Mouse (Mus musculus) midbrain, embryonic 14.5 days (tissue): Measurements from ENCODE around the gene Rnase4. TPM values are rescaled to one million over a fixed set of nuclear protein-coding genes. Genes with fewer than 3 reads are reported as not detected.

Experiments
- ATAC-seq: fragments of 200-750 bp; cut with Nextera tagmentation; 2 replicates; pipeline ENCODE4 v1.8.0; 2017; ENCODE audit warnings: moderate number of reproducible peaks, moderate library complexity; ENCODE audit not compliant: low FRiP score, low TSS enrichment
- DNase-seq: peaks from one replicate; pipeline ENCODE4 v3.0.0-alpha.2; 2015
- H3K27ac ChIP-seq: fragments of 300-500 bp; sonication (generic); replicated peaks from 2 replicates; pipeline ENCODE4 v1.5.1; 2014; ENCODE audit warnings: mild to moderate bottlenecking, low read depth, low read length, moderate library complexity
- H3K27me3 ChIP-seq: fragments of 300-500 bp; sonication (generic); 2 replicates; pipeline ENCODE4 v1.6.1; 2014; ENCODE audit warnings: low read length, control low read depth, mixed read lengths; ENCODE audit not compliant: control insufficient read depth, insufficient read depth
- H3K36me3 ChIP-seq: fragments of 300-500 bp; sonication (generic); 2 replicates; pipeline ENCODE4 v1.6.1; 2014; ENCODE audit warnings: low read length, control low read depth; ENCODE audit not compliant: control insufficient read depth, insufficient read depth
- H3K4me1 ChIP-seq: fragments of 300-500 bp; sonication (generic); 2 replicates; pipeline ENCODE4 v1.6.1; 2014; ENCODE audit warnings: mild to moderate bottlenecking, antibody characterized with exemption, low read length, control low read depth; ENCODE audit not compliant: control insufficient read depth, insufficient read depth
- H3K4me2 ChIP-seq: fragments of 300-500 bp; sonication (generic); 2 replicates; pipeline ENCODE4 v1.6.1; 2014; ENCODE audit warnings: mild to moderate bottlenecking, low read length, moderate library complexity
- H3K4me3 ChIP-seq: fragments of 300-500 bp; sonication (generic); replicated peaks from 2 replicates; pipeline ENCODE4 v1.5.1; 2014; ENCODE audit warnings: low read depth, low read length
- H3K9ac ChIP-seq: fragments of 300-500 bp; sonication (generic); replicated peaks from 2 replicates; pipeline ENCODE4 v1.6.1; 2014; ENCODE audit warnings: mild to moderate bottlenecking, low read length, moderate library complexity
- H3K9me3 ChIP-seq: fragments of 300-500 bp; sonication (generic); 2 replicates; pipeline ENCODE4 v1.6.1; 2016; ENCODE audit warnings: low read length, control low read depth, mixed read lengths; ENCODE audit not compliant: control insufficient read depth
- WGBS: fragments of 180-500 bp; shearing (Covaris S2); extraction: QIAGEN DNeasy Blood & Tissue Kit; methylation state at CpG from one replicate; pipeline ENCODE4 v1.1.7; 2014; 5-methylcytosine and 5-hydroxymethylcytosine counted together
- polyA plus RNA-seq: library from polyadenylated mRNA; unstranded; fragments of >200 nt; fragmentation: Nextera tagmentation; extraction: Ambion mirVana; gene quantifications from 2 replicates; pipeline ENCODE4 v1.2.1, GENCODE M21; 2014

The Rnase4 gene
- polyA plus RNA-seq, 1 experiment from 2014 or later, result 12.7 TPM

- Histone ChIP-seq H3K4me1 (no peaks in the 10 kb centered on the region), H3K27ac (no peak overlapping the region)
- no peak for ATAC-seq
These were observed 39.6 kb downstream of the Rnase4 start for GRCm38 (mm10) chr14:51130315-51130940.

GRCm38 (mm10) chr14:51131086-51131815 is 40.4 kb downstream of the Rnase4 start:
- ATAC-seq (no peak), DNase-seq (no peak)
- no peaks in the 10 kb centered on the region for H3K27me3 ChIP-seq
- WGBS, result 83% methylated on average over 7 of the region's 7 CpGs
- H3K36me3 ChIP-seq, result no peaks in the 10 kb centered on the region
- no peaks in the 10 kb centered on the region for H3K9me3 ChIP-seq
- no peak overlapping the region for H3K4me2 ChIP-seq
- H3K27ac ChIP-seq, result no peak overlapping the region
- H3K9ac ChIP-seq, result no peak overlapping the region
- no peak overlapping the region for H3K4me3 ChIP-seq
- H3K4me1 ChIP-seq, result no peaks in the 10 kb centered on the region

More at GRCm38 (mm10) chr14:51130315-51130940, 39.6 kb downstream of the Rnase4 start:
- H3K9ac ChIP-seq, result no peak overlapping the region
- H3K9me3 ChIP-seq, result no peaks in the 10 kb centered on the region
- DNase-seq, result no peak
- no peak overlapping the region for H3K4me3 ChIP-seq
- 93% methylated on average over 9 of the region's 9 CpGs for WGBS
- no peaks in the 10 kb centered on the region for H3K27me3 ChIP-seq
- no peak overlapping the region for H3K4me2 ChIP-seq
- no peaks in the 10 kb centered on the region for H3K36me3 ChIP-seq

- no peaks in the 10 kb centered on the region for H3K27me3 ChIP-seq
- no peaks in the 10 kb centered on the region for H3K9me3 ChIP-seq
- H3K4me2 ChIP-seq, result no peak overlapping the region
- no peak overlapping the region for H3K27ac ChIP-seq
- H3K9ac ChIP-seq, result no peak overlapping the region
- no peaks in the 10 kb centered on the region for H3K4me1 ChIP-seq
- H3K4me3 ChIP-seq, result no peak overlapping the region
- ATAC-seq, result no peak
- H3K36me3 ChIP-seq, result no peaks in the 10 kb centered on the region
- DNase-seq, result no peak
- 89% methylated on average over 4 of the region's 4 CpGs for WGBS
These were observed 41.5 kb downstream of the Rnase4 start for GRCm38 (mm10) chr14:51132372-51132771.

- WGBS, result 89% methylated on average over 2 of the region's 2 CpGs
- peak; percentile 7 for DNase-seq
These were observed 49.5 kb downstream of the Rnase4 start for GRCm38 (mm10) chr14:51140342-51140741.

GRCm38 (mm10) chr14:51142119-51142518 is 51.2 kb downstream of the Rnase4 start:
- Histone ChIP-seq H3K4me3 (no peak overlapping the region), H3K27me3 (no peaks in the 10 kb centered on the region), H3K4me1 (0 out of 2 replicates have a peak, but pooled peaks cover 3% of the 10 kb centered on the region), H3K27ac (no peak overlapping the region), H3K9ac (no peak overlapping the region), H3K4me2 (no peak overlapping the region), H3K9me3 (no peaks in the 10 kb centered on the region), H3K36me3 (no peaks in the 10 kb centered on the region)
- ATAC-seq, result no peak
- no peak for DNase-seq
- whole genome bisulfite sequencing, result 91% methylated on average over 4 of the region's 4 CpGs

More at GRCm38 (mm10) chr14:51140342-51140741, 49.5 kb downstream of the Rnase4 start:
- Histone ChIP-seq H3K4me2 (no peak overlapping the region), H3K9ac (no peak overlapping the region), H3K4me3 (no peak overlapping the region), H3K9me3 (no peaks in the 10 kb centered on the region), H3K27ac (no peak overlapping the region), H3K36me3 (no peaks in the 10 kb centered on the region), H3K4me1 (no peaks in the 10 kb centered on the region), H3K27me3 (no peaks in the 10 kb centered on the region)
- ATAC-seq, result no peak

GRCm38 (mm10) chr14:51142568-51142967 is 51.7 kb downstream of the Rnase4 start:
- Histone ChIP-seq H3K4me3 (no peak overlapping the region), H3K9me3 (no peaks in the 10 kb centered on the region), H3K4me1 (0 out of 2 replicates have a peak, but pooled peaks cover 3% of the 10 kb centered on the region), H3K27me3 (no peaks in the 10 kb centered on the region), H3K36me3 (no peaks in the 10 kb centered on the region), H3K9ac (no peak overlapping the region), H3K4me2 (no peak overlapping the region), H3K27ac (no peak overlapping the region)
- 85% methylated on average over 3 of the region's 3 CpGs for WGBS
- DNase-seq, result no peak
- no peak for ATAC-seq

- H3K9ac ChIP-seq, result no peak overlapping the region
- 91% methylated on average over 4 of the region's 4 CpGs for WGBS
- H3K27ac ChIP-seq, result no peak overlapping the region
- H3K9me3 ChIP-seq, result no peaks in the 10 kb centered on the region
- H3K27me3 ChIP-seq, result no peaks in the 10 kb centered on the region
- ATAC-seq, result no peak
- no peak overlapping the region for H3K4me2 ChIP-seq
- no peaks in the 10 kb centered on the region for H3K36me3 ChIP-seq
- DNase-seq, result no peak
- H3K4me1 ChIP-seq, result 0 out of 2 replicates have a peak, but pooled peaks cover 3% of the 10 kb centered on the region
- no peak overlapping the region for H3K4me3 ChIP-seq
These were observed 52.4 kb downstream of the Rnase4 start for GRCm38 (mm10) chr14:51143287-51143686.

GRCm38 (mm10) chr14:51143937-51144336 is 53.1 kb downstream of the Rnase4 start:
- ATAC-seq (no peak), DNase-seq (no peak)
- no peak overlapping the region for H3K4me3 ChIP-seq
- no peaks in the 10 kb centered on the region for H3K9me3 ChIP-seq
- 0 out of 2 replicates have a peak, but pooled peaks cover 3% of the 10 kb centered on the region for H3K4me1 ChIP-seq
- WGBS, result 93% methylated on average over 2 of the region's 2 CpGs
- H3K27me3 ChIP-seq, result no peaks in the 10 kb centered on the region
- no peak overlapping the region for H3K27ac ChIP-seq
- no peak overlapping the region for H3K4me2 ChIP-seq
- no peaks in the 10 kb centered on the region for H3K36me3 ChIP-seq
- no peak overlapping the region for H3K9ac ChIP-seq

GRCm38 (mm10) chr14:51144451-51144850 is 53.6 kb downstream of the Rnase4 start:
- H3K27me3 ChIP-seq, result no peaks in the 10 kb centered on the region
- no peak overlapping the region for H3K4me3 ChIP-seq
- no peak for DNase-seq
- no peak overlapping the region for H3K27ac ChIP-seq
- WGBS, result 97% methylated on average over 4 of the region's 4 CpGs
- ATAC-seq, result no peak
- H3K9me3 ChIP-seq, result no peaks in the 10 kb centered on the region
- 0 out of 2 replicates have a peak, but pooled peaks cover 3% of the 10 kb centered on the region for H3K4me1 ChIP-seq
- H3K36me3 ChIP-seq, result no peaks in the 10 kb centered on the region
- H3K9ac ChIP-seq, result no peak overlapping the region
- no peak overlapping the region for H3K4me2 ChIP-seq
